Mouse (Mus musculus): Measurements from ENCODE around the gene Gpr173. TPM values are rescaled to one million over a fixed set of nuclear protein-coding genes. Genes with fewer than 3 reads are reported as not detected.

Gene Gpr173
- polyA plus RNA-seq, 1 experiment from 2014 or later: 11.1 TPM

- H3K27me3 ChIP-seq (replicated peaks; ENCODE audit: control insufficient read depth, insufficient read depth, low read length): 0 out of 2 replicates have a peak, but pooled peaks cover 7% of the 10 kb centered on the region
- H3K36me3 ChIP-seq (ENCODE audit: control insufficient read depth, insufficient read depth): no peaks in the 10 kb centered on the region
- H3K9ac ChIP-seq (replicated peaks; ENCODE audit: low read depth, low read length): no peak overlapping the region
- no peak for ATAC-seq
- no peak overlapping the region for H3K4me2 ChIP-seq (ENCODE audit: low read length)
- no peak overlapping the region for H3K27ac ChIP-seq (ENCODE audit: low read length)
- H3K4me1 ChIP-seq (replicated peaks; ENCODE audit: control insufficient read depth, insufficient read depth, low read length): no peaks in the 10 kb centered on the region
- no peaks in the 10 kb centered on the region for H3K9me3 ChIP-seq (ENCODE audit: control insufficient read depth, low read length)
- H3K4me3 ChIP-seq (replicated peaks; ENCODE audit: low read length): no peak overlapping the region
- 91% methylated on average over 4 of the region's 4 CpGs for WGBS
Observed at GRCm38 (mm10) chrX:152320535-152320934, 48.0 kb downstream of the Gpr173 start.

GRCm38 (mm10) chrX:152307942-152308341 lies 60.6 kb downstream of the Gpr173 start:
- Histone ChIP-seq H3K27ac (ENCODE audit: low read length) (no peak overlapping the region), H3K4me2 (ENCODE audit: low read length) (no peak overlapping the region), H3K4me1 (replicated peaks; ENCODE audit: control insufficient read depth, insufficient read depth, low read length) (no peaks in the 10 kb centered on the region), H3K36me3 (ENCODE audit: control insufficient read depth, insufficient read depth) (no peaks in the 10 kb centered on the region), H3K27me3 (replicated peaks; ENCODE audit: control insufficient read depth, insufficient read depth, low read length) (no peaks in the 10 kb centered on the region; the same call in 1 of the 2 replicates), H3K4me3 (replicated peaks; ENCODE audit: low read length) (no peak overlapping the region), H3K9ac (replicated peaks; ENCODE audit: low read depth, low read length) (no peak overlapping the region), H3K9me3 (ENCODE audit: control insufficient read depth, low read length) (no peaks in the 10 kb centered on the region)
- no peak for ATAC-seq
- WGBS: 58% methylated on average over 2 of the region's 2 CpGs

- no peaks in the 10 kb centered on the region for H3K4me1 ChIP-seq (replicated peaks; ENCODE audit: control insufficient read depth, insufficient read depth, low read length)
- no peaks in the 10 kb centered on the region for H3K36me3 ChIP-seq (ENCODE audit: control insufficient read depth, insufficient read depth)
- ATAC-seq: no peak
- H3K4me3 ChIP-seq (replicated peaks; ENCODE audit: low read length): no peak overlapping the region
- H3K9ac ChIP-seq (replicated peaks; ENCODE audit: low read depth, low read length): no peak overlapping the region
- no peaks in the 10 kb centered on the region for H3K9me3 ChIP-seq (ENCODE audit: control insufficient read depth, low read length)
- H3K27ac ChIP-seq (ENCODE audit: low read length): no peak overlapping the region
- no peaks in the 10 kb centered on the region; the same call in 1 of the 2 replicates for H3K27me3 ChIP-seq (replicated peaks; ENCODE audit: control insufficient read depth, insufficient read depth, low read length)
- no peak overlapping the region for H3K4me2 ChIP-seq (ENCODE audit: low read length)
Observed at GRCm38 (mm10) chrX:152307371-152307770, 61.1 kb downstream of the Gpr173 start.

- WGBS: 64% methylated on average over 2 of the region's 2 CpGs
- Histone ChIP-seq H3K27me3 (replicated peaks; ENCODE audit: control insufficient read depth, insufficient read depth, low read length) (peaks cover 2% of the 10 kb centered on the region; the same call in 1 of the 2 replicates), H3K27ac (ENCODE audit: low read length) (no peak overlapping the region), H3K4me2 (ENCODE audit: low read length) (no peak overlapping the region), H3K4me3 (replicated peaks; ENCODE audit: low read length) (no peak overlapping the region), H3K36me3 (ENCODE audit: control insufficient read depth, insufficient read depth) (no peaks in the 10 kb centered on the region), H3K9ac (replicated peaks; ENCODE audit: low read depth, low read length) (no peak overlapping the region), H3K4me1 (replicated peaks; ENCODE audit: control insufficient read depth, insufficient read depth, low read length) (no peaks in the 10 kb centered on the region), H3K9me3 (ENCODE audit: control insufficient read depth, low read length) (no peaks in the 10 kb centered on the region)
- ATAC-seq: no peak
Observed at GRCm38 (mm10) chrX:152306224-152306623, 62.3 kb downstream of the Gpr173 start.

Other genes with a start within 250 kb of the Gpr173 start
- 4.1 and 5.8 TPM in 2 replicates for gene Iqsec2, start 224.4 kb downstream of the Gpr173 start, polyA plus RNA-seq (2015; fragmentation: Nextera tagmentation; extraction: Ambion mirVana)
- 38.3 and 38.6 TPM in 2 replicates for gene Kdm5c, start 135.7 kb downstream of the Gpr173 start, polyA plus RNA-seq (2015; fragmentation: Nextera tagmentation; extraction: Ambion mirVana)
- 27.3 and 35.1 TPM in 2 replicates for gene Kantr, start 41.2 kb downstream of the Gpr173 start, polyA plus RNA-seq (2015; fragmentation: Nextera tagmentation; extraction: Ambion mirVana)
- gene Tspyl2, start 26.3 kb downstream of the Gpr173 start, polyA plus RNA-seq (2015; fragmentation: Nextera tagmentation; extraction: Ambion mirVana): 49.2 and 60.6 TPM in 2 replicates
- not detected in 2 replicates for gene Cldn34a, start 194.6 kb upstream of the Gpr173 start, polyA plus RNA-seq (2015; fragmentation: Nextera tagmentation; extraction: Ambion mirVana)